Mouse (Mus musculus): ENCODE results near the gene Kif5c.

The Kif5c gene

GRCm38 (mm10) chr2:49618829-49619718 is at the start of gene Kif5c:
Kif5c (plus strand) TSS chr2:49619298.
- peak; percentile 75 to 86 for DNase-seq (ENCODE audit: low read depth in 2 of 2, low spot score in 2 of 2)

- DNase-seq (ENCODE audit: low read depth in 2 of 2, low spot score in 2 of 2): no peak
These were observed 49.0 kb upstream of the Kif5c start for GRCm38 (mm10) chr2:49569862-49570777.

GRCm38 (mm10) chr2:49570778-49571101 is 48.4 kb upstream of the Kif5c start:
- no peak for DNase-seq (ENCODE audit: low read depth in 2 of 2, low spot score in 2 of 2)

- DNase-seq (ENCODE audit: low read depth in 2 of 2, low spot score in 2 of 2): no peak
These were observed 47.8 kb upstream of the Kif5c start for GRCm38 (mm10) chr2:49571159-49571920.

GRCm38 (mm10) chr2:49572111-49572642 is 46.9 kb upstream of the Kif5c start:
- no peak for DNase-seq (ENCODE audit: low read depth in 2 of 2, low spot score in 2 of 2)

GRCm38 (mm10) chr2:49572684-49573083 is 46.4 kb upstream of the Kif5c start:
- DNase-seq (ENCODE audit: low read depth in 2 of 2, low spot score in 2 of 2): no peak

GRCm38 (mm10) chr2:49573282-49573681 is 45.8 kb upstream of the Kif5c start:
- DNase-seq (ENCODE audit: low read depth in 2 of 2, low spot score in 2 of 2): no peak

- DNase-seq (ENCODE audit: low read depth in 2 of 2, low spot score in 2 of 2): no peak
These were observed 38.5 kb upstream of the Kif5c start for GRCm38 (mm10) chr2:49580585-49580984.

GRCm38 (mm10) chr2:49582546-49582945 is 36.6 kb upstream of the Kif5c start:
- no peak for DNase-seq (ENCODE audit: low read depth in 2 of 2, low spot score in 2 of 2)

- DNase-seq (ENCODE audit: low read depth in 2 of 2, low spot score in 2 of 2): no peak
These were observed 35.8 kb upstream of the Kif5c start for GRCm38 (mm10) chr2:49583311-49583710.

- no peak for DNase-seq (ENCODE audit: low read depth in 2 of 2, low spot score in 2 of 2)
These were observed 28.6 kb upstream of the Kif5c start for GRCm38 (mm10) chr2:49590450-49590849.

- DNase-seq (ENCODE audit: low read depth in 2 of 2, low spot score in 2 of 2): no peak
These were observed 26.2 kb upstream of the Kif5c start for GRCm38 (mm10) chr2:49592926-49593325.

- DNase-seq (ENCODE audit: low read depth in 2 of 2, low spot score in 2 of 2): no peak
These were observed 24.2 kb upstream of the Kif5c start for GRCm38 (mm10) chr2:49594886-49595285.

GRCm38 (mm10) chr2:49596318-49596717 is 22.8 kb upstream of the Kif5c start:
- no peak for DNase-seq (ENCODE audit: low read depth in 2 of 2, low spot score in 2 of 2)

GRCm38 (mm10) chr2:49600021-49600681 is 18.9 kb upstream of the Kif5c start:
- no peak for DNase-seq (ENCODE audit: low read depth in 2 of 2, low spot score in 2 of 2)

GRCm38 (mm10) chr2:49602791-49603349 is 16.2 kb upstream of the Kif5c start:
- DNase-seq (ENCODE audit: low read depth in 2 of 2, low spot score in 2 of 2): no peak

- DNase-seq (ENCODE audit: low read depth in 2 of 2, low spot score in 2 of 2): no peak
These were observed 9.5 kb upstream of the Kif5c start for GRCm38 (mm10) chr2:49609611-49610010.

GRCm38 (mm10) chr2:49616765-49617164 is 2.3 kb upstream of the Kif5c start:
- DNase-seq (ENCODE audit: low read depth in 2 of 2, low spot score in 2 of 2): no peak

- peak; percentile 6 to 20 for DNase-seq (ENCODE audit: low read depth in 2 of 2, low spot score in 2 of 2)
These were observed 823 bp downstream of the Kif5c start for GRCm38 (mm10) chr2:49619719-49620522.
